Mouse (Mus musculus) heart, postnatal 10 days (tissue): ENCODE data around the gene Gle1. TPM values are rescaled to one million over a fixed set of nuclear protein-coding genes. Genes with fewer than 3 reads are reported as not detected.

Experiments
- DNase-seq, 2 experiments: peaks; one replicate each; pipeline ENCODE4 v3.0.0; 2021
- intact Hi-C: fragments of 180-260 bp; cut with DNase I; formaldehyde crosslinking; loops from one replicate; pipeline ENCODE4 v1.15.1; 2025
- microRNA-seq, 2 experiments: library from miRNA; unstranded; fragments of <30 nt; microRNA quantifications; one replicate each; pipeline ENCODE4 v1.2.0; 2022
- total RNA-seq, 2 experiments: library from RNA; stranded (reverse); gene quantifications; 2 replicates each; pipeline ENCODE4 v1.2.3; 2021

Gene Gle1
- total RNA-seq, 2 experiments from 2014 or later, result 26.0 to 26.2 TPM

DNA sequence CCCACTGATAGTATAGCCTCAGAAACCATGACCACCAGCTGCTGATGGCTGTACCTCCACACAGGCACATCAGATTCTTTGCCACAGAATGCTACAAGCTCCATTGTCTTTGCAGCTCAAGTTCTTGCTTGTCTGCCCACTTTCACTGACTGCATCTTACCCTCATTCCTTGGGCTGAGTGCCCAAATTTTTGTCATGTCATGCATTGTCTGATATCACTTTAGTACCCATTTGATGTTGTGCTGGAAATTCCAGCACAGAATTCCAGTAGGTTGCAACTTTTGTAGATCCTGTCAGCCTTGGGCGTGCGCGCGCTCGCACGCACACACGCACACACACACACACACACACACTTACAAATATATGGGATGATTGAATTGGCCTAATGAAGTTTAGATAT, 26.0 kb downstream of the Gle1 start:
- intact Hi-C loops, result no loop called here
- DNase-seq, result no peak

DNA sequence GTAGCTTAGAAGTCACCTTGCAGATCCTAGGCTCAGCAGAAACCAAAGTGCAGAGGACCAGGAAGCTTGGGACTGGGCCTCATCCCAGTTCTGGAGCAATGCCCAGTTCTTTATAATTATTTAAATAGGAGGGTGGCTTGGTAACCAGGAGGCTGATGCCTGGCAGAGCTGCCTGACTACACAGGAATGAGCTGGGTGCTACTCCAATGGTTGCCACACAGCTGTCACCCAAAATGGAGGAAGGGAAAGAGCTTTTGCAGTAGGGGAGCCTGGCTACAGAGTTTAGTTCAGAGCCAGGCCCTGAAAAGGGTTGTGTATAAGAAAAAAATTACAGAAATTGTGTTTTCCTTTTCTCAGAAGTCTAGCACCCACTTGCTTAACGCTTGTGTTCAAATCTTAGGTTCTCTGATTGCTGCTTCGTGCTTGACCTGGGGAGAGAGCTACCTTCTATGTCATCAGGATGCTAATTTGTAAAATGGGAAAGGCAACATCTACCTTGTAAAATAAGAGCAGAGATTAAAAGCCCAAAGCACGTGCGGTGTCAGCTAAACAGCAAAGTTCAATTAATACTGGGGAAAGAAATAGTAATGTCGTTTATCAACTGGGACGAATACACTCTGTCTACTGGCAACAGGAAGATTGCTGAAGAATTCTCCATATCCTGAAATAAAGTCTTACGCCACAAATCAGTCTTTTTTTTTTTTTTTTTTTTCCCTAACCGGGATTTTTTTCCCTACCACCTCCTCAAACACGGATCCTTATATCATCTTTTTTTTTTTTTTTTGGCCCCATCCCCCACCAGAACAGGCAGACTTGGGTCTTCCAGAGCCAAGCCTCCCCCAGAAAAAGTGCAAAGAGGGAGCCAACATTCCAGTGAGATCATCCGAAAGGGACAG, 29.4 kb downstream of the Gle1 start:
- intact Hi-C loops, result loop anchor here (1.0 kb wide), 1 partner anchor 19 kb away; no protein-coding TSS in a partner anchor
- DNase-seq, result peak; percentile 57

DNA sequence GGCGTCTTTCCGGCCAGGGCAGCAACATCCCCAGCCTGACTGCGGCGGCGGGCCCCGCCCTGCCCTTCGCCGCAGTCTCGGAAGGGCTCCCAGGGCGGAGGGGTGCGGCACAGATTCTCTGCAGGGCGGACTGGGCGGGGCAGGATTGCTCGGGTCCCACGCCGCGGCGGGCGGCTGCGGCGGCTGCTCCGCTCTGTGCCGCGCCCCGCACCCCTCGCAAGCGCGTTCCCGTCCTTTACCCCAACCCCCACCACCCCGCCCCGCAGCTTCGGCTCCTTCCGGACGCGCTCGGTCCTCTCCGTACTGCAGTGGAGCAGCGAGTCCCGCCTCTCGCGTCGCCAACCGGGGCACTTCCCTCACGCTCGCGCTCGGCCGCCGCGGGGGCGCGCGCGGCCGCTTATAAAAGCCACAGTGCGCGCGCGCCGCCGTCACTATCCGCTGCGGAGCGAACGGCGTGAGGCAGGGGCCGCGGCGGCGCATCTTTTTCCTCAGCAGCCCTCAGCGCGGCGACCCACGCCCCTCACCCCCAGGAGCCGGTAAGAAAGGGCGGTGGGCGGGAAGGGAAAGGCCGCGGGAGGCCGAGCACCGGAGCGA, 30.1 kb downstream of the Gle1 start, which contains the start of gene Sptan1:
Sptan1 (plus strand) TSS at position 311 of the 594 bp plus-strand sequence.
- peak; percentile 98 to 99 for DNase-seq
- intact Hi-C loops, result no loop called here

DNA sequence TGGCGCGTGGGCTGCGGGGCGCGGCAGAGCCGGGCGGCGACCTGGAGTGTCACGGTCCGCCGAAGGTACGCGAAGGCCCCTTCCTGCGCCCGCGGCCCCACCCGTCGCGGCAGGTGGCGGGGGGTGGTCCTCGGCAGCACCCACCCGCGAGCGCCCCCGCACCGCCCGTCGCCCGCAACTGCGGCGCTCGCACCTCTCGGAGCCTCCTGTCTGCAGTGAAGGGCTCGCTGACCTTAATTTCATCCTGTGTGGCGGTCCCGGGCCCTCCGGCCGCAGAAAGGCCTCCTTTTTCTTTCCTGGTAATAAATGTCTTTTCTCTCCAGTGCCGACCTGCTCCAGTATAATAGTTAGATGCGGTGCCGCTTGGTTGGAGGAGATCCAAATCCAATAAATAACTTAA, 30.7 kb downstream of the Gle1 start:
- intact Hi-C loops, result no loop called here
- DNase-seq, result peak; percentile 59 to 60

DNA sequence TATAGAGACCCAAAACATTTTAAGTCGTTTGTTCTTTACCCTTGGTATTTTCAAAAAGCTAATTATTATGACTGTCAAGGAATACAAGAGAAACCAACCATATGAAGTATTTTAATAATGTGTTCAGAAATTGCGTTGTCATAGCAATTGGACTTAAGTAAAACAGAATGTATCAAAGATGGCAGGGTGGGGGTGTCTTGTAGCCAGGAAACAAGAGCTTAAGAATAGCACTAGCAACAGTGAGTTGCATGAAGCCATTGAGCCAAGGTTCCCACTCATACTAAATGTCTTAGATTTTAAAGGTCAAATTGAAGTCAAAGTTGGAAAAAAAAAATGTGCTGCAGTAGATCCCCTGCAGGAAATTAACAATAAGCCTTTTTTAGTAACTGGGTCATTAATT, 31.6 kb downstream of the Gle1 start:
- DNase-seq, result no peak
- intact Hi-C loops, result no loop called here

DNA sequence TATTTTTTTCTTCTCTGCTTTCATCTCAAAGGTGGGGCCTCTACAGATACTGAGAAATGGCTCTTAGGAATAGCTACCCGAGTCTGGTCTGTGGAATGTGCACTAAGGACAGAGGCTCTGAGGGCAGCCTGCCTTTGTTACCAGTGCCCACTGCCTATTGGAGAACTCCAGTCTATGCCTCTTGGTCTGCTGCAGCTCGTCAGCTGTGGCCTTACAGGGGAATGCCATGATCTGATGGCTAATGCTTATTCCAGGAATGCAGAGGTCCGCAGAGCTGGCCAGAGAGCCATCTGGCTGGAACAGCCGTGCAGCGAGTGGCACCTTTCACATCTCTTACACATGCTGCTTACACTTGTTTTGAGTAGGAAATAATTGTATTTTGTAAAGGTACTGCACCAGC, 32.5 kb downstream of the Gle1 start:
- intact Hi-C loops, result no loop called here
- DNase-seq, result peak; percentile 35 to 40

DNA sequence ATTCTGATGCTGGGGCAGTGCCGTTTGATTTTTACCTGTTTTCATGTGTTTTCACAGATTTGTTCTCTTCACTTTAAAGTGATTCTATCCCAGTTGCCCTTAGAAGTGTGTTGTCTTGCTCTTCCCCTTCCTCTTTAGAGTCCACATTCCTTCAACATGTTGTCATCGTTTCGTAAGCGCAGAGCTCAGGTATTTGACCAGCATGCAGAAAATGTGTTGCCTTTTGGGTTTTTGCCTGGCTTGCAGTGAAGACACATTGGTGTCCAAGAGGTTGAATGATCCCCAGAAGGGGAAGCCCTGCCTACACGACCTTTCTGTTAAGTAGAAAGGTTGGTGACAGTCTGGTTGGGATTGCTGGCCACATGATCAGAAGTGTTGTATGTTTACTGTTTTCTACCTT, 33.4 kb downstream of the Gle1 start:
- intact Hi-C loops, result no loop called here
- DNase-seq, result peak in 1 of 2 experiments; percentile 28

DNA sequence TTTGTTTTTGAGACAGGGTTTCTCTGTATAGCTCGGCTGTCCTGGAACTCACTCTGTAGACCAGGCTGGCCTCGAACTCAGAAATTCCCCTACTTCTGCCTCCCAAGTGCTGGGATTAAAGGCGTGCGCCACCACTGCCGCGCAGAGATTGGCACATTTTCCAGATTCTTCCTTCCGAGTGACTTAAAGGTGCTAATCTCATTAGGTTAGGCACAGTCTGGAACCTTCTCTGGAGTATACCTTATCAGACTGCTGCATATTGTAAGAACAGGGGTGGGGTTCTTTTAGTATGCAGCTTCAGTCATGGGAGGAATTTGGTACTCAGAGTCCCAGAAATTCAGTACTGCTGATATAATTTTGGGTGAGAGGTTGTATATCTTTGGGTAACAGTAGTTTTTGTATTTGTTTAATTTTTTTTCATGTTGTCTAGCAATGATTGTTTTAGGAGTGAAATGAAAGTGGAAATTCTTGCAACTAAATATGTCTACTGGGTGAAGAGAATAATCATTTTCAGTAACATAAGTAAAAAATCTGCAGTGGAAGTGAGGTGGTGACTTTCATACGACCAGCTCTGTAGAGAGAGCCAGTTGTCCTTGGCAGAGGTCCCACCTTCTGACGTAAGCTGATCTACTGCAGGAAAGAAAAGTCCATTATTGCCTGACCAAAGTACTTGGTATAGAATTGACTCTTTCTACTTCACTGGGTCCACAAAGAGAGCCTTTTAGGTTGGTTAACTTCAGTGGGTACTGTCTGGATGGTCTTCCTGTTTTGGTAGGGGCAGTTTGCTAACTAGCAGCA, 36.8 kb downstream of the Gle1 start:
- intact Hi-C loops, result no loop called here

DNA sequence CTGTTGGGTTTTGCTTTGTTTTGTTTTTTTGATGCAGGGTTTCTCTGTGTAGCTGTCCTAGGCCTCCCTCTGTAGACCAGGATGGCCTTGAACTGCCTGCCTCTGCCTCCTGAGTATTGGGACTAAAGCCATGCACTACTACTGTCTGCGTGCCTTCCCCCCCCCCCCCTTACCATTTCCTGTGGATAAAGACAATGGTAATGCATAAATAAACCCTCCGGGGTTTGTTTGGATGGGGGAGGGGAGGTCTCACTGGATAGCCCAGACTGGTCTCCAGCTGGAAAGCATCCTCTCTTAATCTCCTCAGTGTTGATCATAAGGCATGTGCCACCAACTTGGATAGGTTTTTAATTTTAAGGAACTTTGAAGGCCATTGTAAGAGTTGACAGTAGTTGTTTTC, 38.3 kb downstream of the Gle1 start:
- intact Hi-C loops, result no loop called here
- DNase-seq, result peak in 1 of 2 experiments; percentile 22

More for the DNA sequence above, 36.8 kb downstream of the Gle1 start:
- peak; percentile 87 to 91 for DNase-seq

DNA sequence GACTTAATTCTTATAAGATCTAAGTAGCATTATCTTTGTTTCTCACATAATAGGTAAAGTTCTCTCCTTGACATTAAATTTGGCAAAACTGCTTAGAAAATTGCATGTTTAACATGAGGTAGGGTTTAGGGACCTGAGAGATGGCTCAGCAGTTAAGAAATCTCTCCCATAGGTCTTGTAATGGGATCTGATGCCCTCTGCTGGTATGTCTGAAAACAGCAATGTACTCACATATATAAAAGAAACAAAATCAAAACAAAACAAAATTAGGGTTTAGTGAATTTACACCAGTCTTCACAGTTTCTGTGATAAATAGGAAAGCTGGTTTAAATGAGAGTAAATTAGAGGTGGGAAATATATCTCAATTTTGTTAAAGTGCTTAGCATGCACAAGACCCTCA, 42.1 kb downstream of the Gle1 start:
- DNase-seq, result peak; percentile 44 to 67
- intact Hi-C loops, result loop anchor here (1.0 to 5.0 kb wide), 2 partner anchors 42 to 160 kb away; partner anchors contain the start of gene Gle1

DNA sequence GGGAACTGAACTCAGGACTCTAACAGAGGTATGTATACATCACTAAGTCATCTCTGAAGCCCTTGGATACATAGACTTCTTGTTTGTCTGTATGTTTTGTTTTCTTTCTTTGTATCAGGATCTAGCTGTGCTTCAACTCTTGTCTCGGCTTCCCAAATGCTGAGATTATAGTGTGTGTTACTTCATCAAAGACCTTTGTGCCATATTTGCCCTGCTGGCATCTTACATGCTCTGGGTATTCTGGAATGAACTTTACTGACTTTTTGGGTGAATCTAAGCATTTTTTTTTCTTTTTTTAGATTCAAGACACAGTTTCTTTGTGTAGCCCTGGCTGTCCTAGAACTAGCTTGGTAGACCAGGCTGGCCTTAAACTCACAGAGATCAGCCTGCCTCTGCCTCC, 45.4 kb downstream of the Gle1 start:
- intact Hi-C loops, result no loop called here
- no peak for DNase-seq

DNA sequence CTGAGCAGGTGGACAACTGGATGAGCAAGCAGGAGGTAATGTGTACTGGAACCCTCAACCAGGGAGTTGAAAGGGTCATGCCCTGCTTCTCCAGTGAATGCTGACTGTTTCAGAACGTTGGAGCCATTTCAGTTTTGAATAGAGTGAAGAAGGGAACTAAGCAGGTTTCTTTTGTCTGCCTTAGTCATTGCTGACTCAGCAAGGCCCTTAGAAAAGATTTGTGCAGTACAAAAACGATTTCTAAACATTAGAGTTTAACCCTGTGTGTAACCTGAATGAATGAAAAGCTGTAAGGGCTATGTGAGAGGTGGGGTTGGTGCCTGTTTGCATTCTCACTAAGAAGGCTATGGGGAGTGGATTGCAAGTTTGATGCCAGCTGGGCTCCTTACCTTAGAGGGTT, 56.7 kb downstream of the Gle1 start:
- intact Hi-C loops, result no loop called here
- no peak for DNase-seq

DNA sequence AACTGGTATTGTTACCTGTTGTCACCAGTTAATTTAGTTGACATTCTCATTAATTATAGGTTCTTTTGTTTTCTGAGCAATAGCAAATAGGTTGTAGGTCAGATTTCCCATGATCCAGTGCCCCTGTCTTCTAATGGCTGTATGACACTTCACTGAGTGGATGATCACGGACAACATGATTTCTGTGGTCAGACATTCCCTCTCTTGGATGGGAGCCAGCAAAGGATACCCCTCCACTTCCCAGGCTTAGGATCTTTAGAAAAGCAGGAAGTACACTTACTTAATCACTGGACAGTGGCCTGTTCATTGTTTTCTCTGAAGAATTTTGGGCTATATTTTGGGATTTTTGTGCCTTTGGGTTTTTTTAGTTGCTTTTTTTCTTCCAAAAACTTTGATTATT, 73.9 kb downstream of the Gle1 start:
- intact Hi-C loops, result loop anchor here (5.0 kb wide), 1 partner anchor 112 kb away; no protein-coding TSS in a partner anchor
- peak in 1 of 2 experiments; percentile 25 for DNase-seq

Small RNAs within 50 kb of the gene (microRNA-seq; reads per million reads assigned to microRNA genes)
- gene Mir6997, result 0.24 to 1.0 reads per million in 2 experiments

Other genes starting within 250 kb of the Gle1 start
- gene Gm13420, start 183.7 kb upstream of the Gle1 start, total RNA-seq, result not detected
- gene Gm13547, start 176.1 kb upstream of the Gle1 start, total RNA-seq, result not detected
- 10 to 100 TPM; 14.3 to 17.5 TPM for gene Coq4, start 147.9 kb upstream of the Gle1 start, total RNA-seq
- gene Trub2, start 146.9 kb upstream of the Gle1 start, total RNA-seq, result 10 to 100 TPM; 37.2 to 37.4 TPM
- 10 to 100 TPM; 21.4 to 22.4 TPM for gene Slc27a4, start 132.8 kb upstream of the Gle1 start, total RNA-seq
- 10 to 100 TPM; 36.5 to 40.4 TPM for gene Urm1, start 115.4 kb upstream of the Gle1 start, total RNA-seq
- 10 to 100 TPM; 13.0 to 13.9 TPM for gene Cercam, start 66.3 kb upstream of the Gle1 start, total RNA-seq
- 10 to 100 TPM; 30.5 to 33.8 TPM for gene Odf2, start 46.2 kb upstream of the Gle1 start, total RNA-seq
- 100 to 1,000 TPM; 334 to 351 TPM for gene Sptan1, start 30.1 kb downstream of the Gle1 start, total RNA-seq
- gene Wdr34, start 113.5 kb downstream of the Gle1 start, total RNA-seq, result 10 to 100 TPM in 1 of 2 experiments, 1 to 10 TPM in 1; 9.1 to 11.6 TPM
- gene Set, start 122.0 kb downstream of the Gle1 start, total RNA-seq, result 100 to 1,000 TPM; 131 to 149 TPM
- 10 to 100 TPM; 11.4 to 12.9 TPM for gene Pkn3, start 142.3 kb downstream of the Gle1 start, total RNA-seq
- gene Zdhhc12, start 158.2 kb downstream of the Gle1 start, total RNA-seq, result 1 to 10 TPM; 7.5 to 7.8 TPM
- 10 to 100 TPM; 25.7 to 26.7 TPM for gene Zer1, start 189.2 kb downstream of the Gle1 start, total RNA-seq
- gene Tbc1d13, start 198.3 kb downstream of the Gle1 start, total RNA-seq, result 10 to 100 TPM; 19.7 to 24.1 TPM
- gene Endog, start 236.1 kb downstream of the Gle1 start, total RNA-seq, result 10 to 100 TPM; 59.1 to 60.2 TPM
- gene Spout1, start 243.0 kb downstream of the Gle1 start, total RNA-seq, result 1 to 10 TPM; 7.0 to 7.1 TPM